Mouse (Mus musculus) left cerebral cortex, postnatal 36 days (tissue): ENCODE results near the gene Pde4d. TPM values are rescaled to one million over a fixed set of nuclear protein-coding genes. Genes with fewer than 3 reads are reported as not detected.
A peak's percentile ranks its signal among the peaks of the same experiment; 100 is the strongest.

Experiments used
- DNase-seq, 2 experiments: peaks; one replicate each; pipeline ENCODE4 v3.0.0; 2021 to 2022; ENCODE audit warnings: low spot score in 2 of 2, mixed read lengths in 1 of 2
- intact Hi-C: fragments of 180-260 bp; cut with DNase I; formaldehyde crosslinking; loops from one replicate; pipeline ENCODE4 v1.15.1; 2025
- total RNA-seq, 2 experiments: library from RNA; stranded (reverse); gene quantifications; 2 replicates each; pipeline ENCODE4 v1.2.3; 2021

Pde4d gene
- total RNA-seq, 2 experiments from 2014 or later = 110 to 119 TPM

DNA sequence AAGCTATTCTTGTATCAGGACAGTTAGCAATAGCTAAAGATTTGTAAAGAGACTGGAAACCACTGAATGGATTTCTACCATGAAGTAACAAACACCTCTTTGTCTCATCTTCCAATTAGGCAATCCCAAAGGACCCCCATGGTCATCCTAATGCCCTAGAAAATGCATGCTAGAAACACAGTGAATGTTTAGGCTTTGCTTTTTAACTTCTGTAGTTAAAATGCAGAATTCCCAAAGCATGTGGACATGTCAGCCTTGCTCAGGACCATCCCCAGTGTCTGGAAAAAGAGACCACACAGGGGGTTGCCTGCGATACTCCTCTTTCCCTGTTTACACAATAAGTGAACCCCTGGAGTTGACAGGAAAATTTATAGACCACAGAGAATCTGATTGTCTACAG, 926.9 kb downstream of the Pde4d start:
- intact Hi-C loops = no loop called here

GRCm38 (mm10) chr13:109380149-109380548, 930.4 kb downstream of the Pde4d start:
- no peak for DNase-seq
- intact Hi-C loops = no loop called here

More for the DNA sequence above, 926.9 kb downstream of the Pde4d start:
- DNase-seq = no peak

DNA sequence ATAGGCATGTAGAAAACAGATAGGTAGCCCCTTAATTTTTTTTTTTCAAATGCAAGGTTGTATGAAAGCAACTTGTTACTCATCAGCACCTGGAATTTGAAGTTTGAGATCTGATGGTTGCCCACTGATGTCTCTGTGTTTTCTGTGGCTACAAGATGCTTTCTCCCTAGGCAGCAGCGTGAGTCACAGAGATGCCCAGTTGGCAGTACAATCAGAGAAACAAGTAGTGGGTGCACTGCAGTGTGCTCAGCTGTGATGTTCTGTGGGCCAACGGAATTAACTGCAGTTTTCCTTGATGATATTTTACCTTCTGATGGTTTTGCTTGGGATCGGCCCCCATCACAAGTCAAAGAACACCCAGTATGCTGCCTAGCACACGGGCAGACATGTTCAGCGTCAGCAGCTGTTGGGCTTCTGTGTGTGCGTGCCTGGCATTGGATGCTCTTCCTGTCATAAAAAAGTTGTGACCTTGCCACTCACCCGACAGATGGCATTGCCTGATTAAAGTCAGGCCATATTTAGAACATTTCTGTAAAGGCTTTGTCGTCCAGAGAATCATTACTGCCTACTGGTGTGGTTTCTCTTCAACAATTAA, 939.0 kb downstream of the Pde4d start:
- intact Hi-C loops = no loop called here
- peak; percentile 6 to 20 for DNase-seq

DNA sequence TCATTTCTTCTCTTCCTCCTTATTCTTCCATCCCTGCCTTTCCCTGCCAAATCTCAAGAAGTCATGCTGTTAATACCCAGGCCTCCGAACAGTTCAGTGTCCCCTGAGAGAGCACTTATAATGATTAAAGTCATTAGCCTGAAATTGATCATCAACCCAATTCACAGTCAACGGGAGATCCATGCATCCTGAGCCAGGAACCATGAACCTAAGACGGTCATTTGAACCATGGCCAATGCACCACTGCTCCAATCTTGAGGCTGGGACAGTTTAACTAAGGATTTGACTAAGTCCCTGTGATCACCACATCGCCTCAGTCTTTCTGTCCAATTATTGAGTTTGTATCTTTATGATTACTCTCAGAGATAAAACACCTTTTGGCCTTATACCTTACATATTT, 952.6 kb downstream of the Pde4d start:
- DNase-seq = no peak
- intact Hi-C loops = no loop called here

- no peak for DNase-seq
- intact Hi-C loops = no loop called here
These were observed 953.2 kb downstream of the Pde4d start for GRCm38 (mm10) chr13:109402936-109403335.

DNA sequence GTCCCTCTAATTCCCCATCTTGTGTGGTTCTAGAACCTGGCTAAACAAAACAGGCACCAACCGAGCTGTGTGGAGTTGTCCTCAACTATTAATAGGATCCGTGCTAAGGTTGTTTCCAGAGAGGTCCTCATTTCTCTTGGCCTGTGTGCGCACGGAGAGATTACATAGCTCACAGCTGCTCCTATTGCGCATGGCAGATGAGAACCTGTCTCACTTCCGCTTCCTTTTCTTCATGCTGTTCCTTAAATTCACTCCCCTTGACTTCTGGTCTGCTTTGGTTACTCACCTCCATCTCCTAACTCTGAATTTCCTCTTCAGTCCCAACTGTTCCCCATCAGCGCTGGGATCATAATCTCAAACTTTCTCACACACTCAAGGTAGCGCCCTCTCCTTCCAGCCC, 956.6 kb downstream of the Pde4d start:
- intact Hi-C loops = no loop called here
- DNase-seq = no peak

DNA sequence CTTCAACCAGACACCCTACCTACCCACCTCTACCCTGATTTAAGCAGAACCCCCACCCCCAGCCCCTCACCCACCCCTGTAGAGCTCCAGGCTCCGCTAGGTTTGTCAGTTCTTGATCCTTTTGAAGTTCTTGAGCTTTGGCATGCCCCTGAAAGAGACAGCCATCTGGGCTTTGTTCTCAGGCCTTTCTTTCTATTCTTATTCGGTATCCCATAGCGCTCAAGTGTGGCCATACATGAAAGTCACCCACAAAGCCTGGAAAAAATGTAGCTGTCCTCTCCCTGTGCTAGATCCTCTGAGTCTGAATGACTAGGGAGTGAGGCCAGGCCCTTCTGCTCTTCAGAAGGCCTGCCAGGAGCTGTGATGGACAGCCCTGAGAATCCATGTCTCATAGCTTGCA, 957.6 kb downstream of the Pde4d start:
- intact Hi-C loops = no loop called here
- no peak for DNase-seq

DNA sequence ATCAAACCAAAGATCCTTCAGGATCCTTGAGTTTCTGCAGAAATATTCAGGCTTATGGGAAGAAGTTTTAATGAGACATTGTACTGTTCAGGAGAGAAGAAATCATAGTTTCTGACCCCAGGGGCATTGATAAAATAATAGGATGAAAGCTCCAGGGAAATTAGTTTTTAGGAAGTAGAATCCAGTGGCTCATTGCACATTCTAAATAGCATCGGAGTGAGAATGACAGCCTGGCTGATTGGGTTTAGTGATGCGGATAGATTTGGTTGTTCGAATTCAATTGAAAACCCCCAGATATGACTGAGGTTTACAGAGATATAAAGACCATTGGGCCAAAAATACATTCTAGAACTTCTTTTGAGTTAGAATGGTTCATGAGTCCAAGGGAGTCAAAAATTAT, 970.7 kb downstream of the Pde4d start:
- intact Hi-C loops = no loop called here
- no peak for DNase-seq

DNA sequence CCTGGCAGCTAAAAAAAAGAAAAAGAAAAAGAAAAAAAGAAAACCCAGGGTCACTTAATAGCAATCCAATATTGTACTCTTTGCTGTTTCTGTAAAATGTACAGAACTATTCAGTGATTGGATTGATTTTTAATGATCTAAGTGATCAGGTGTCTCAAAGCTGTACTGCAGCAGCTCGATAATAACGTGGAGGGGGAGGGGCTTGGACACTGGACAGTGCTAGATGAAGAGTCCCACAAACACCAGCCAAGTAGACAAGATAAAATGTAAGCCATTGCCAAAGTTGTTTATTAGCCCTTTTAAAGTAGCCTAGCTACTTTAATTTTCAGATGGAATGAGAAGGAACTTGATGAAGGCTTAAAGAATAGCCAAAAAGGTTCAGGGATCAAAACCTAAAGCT, 975.2 kb downstream of the Pde4d start:
- intact Hi-C loops = no loop called here

GRCm38 (mm10) chr13:109425548-109425947, 975.8 kb downstream of the Pde4d start:
- intact Hi-C loops = no loop called here
- no peak for DNase-seq

More for the DNA sequence above, 975.2 kb downstream of the Pde4d start:
- DNase-seq = no peak

GRCm38 (mm10) chr13:109426058-109426457, 976.3 kb downstream of the Pde4d start:
- DNase-seq = no peak

GRCm38 (mm10) chr13:109427541-109427940, 977.8 kb downstream of the Pde4d start:
- DNase-seq = no peak
- intact Hi-C loops = no loop called here

More at GRCm38 (mm10) chr13:109426058-109426457, 976.3 kb downstream of the Pde4d start:
- intact Hi-C loops = no loop called here

DNA sequence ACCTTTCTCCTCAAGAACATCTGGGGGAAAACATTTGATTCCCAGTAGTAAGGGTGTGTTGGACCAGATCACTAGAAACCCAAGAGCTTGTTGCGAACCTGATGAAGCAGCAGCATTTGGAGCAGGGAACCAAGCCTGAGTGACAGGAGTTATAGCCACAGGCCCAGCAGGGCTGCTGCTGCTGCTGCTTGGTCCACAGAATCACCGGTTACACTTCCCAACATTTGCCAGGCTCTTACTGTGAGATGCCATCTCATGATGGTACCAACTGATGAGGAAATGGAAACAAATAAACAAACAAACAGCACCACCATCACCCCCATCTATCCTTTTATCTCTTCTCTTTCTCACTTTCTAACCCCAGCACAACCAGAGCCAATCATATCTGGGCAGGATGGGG, 979.8 kb downstream of the Pde4d start:
- no peak for DNase-seq
- intact Hi-C loops = no loop called here

DNA sequence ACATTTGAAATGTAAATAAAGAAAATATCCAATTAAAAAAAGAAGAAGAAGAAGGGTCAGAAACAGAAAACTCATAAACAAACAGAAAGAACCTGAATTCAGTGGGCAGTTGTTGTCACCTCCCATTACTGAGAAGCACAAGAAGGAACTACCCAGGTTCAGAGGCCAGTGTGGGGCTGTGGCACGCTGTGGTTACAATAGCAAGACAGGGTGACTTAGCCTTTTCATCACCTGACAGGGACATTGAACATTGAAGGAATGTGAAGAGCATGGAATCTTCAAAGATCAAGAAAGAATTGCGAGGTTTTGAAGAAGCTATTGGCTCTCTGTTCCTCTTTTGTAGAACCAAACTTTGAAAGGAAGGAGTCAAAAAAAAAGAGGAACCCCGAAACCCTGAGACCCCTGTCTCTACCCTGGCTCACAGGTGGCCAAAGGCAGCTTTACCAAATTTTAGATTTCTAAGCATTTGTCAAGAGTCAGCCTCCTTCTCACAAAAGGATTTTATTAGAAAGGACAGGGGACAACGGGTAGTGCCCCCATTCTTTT, 987.6 kb downstream of the Pde4d start:
- no peak for DNase-seq
- intact Hi-C loops = no loop called here

GRCm38 (mm10) chr13:109439436-109440161, 989.9 kb downstream of the Pde4d start:
- intact Hi-C loops = loop anchor here (2.0 to 10.0 kb wide), 3 partner anchors 55 to 105 kb away; no protein-coding TSS in a partner anchor
- no peak for DNase-seq

DNA sequence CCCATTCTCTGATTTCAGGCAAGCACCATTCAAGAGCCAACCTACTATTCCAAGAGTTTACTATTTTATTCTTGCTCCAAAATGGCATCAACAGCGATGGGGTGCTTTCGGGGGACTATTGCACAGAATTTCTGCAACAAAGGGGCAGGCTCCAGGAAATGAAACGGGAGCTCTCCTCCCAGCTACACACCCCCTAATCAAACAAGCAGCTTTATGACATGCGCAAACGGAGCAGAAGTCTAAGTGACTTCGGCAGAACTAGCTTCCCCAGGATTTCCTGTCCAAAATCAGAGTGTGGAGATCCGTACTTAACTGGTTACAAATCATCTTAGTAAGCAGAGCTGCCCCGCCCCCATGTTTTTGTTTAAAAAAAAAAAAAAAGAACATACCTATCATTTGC, 990.6 kb downstream of the Pde4d start:
- intact Hi-C loops = loop anchor here (2.0 to 10.0 kb wide), 3 partner anchors 54 to 104 kb away; no protein-coding TSS in a partner anchor

DNA sequence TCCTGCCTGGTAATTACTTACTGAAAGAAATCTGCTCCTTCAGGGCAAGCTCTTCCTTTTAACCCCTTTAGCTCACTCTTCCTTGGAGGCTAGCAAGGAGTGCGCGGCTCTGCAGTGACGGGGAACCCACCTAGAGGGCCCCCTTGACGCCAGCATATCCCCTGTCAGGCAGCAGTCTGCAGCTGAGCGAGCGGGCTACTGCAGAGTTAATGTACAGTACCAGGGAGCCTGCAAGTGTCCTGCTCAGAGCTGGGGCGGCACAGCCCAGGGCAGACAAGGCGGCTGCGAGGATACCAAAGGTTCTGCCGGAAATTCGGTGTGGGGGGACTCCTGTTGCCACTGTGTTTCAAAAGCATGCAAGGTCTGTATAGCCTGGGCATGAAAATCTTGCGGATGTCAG, 991.1 kb downstream of the Pde4d start:
- intact Hi-C loops = loop anchor here (2.0 to 10.0 kb wide), 3 partner anchors 54 to 104 kb away; no protein-coding TSS in a partner anchor
- DNase-seq = peak; percentile 80 to 84

More for the DNA sequence above, 990.6 kb downstream of the Pde4d start:
- peak; percentile 47 to 52 for DNase-seq

GRCm38 (mm10) chr13:109441401-109441973, 991.7 kb downstream of the Pde4d start:
- intact Hi-C loops = loop anchor here (2.0 to 10.0 kb wide), 3 partner anchors 53 to 103 kb away; no protein-coding TSS in a partner anchor
- peak; percentile 41 to 46 for DNase-seq

DNA sequence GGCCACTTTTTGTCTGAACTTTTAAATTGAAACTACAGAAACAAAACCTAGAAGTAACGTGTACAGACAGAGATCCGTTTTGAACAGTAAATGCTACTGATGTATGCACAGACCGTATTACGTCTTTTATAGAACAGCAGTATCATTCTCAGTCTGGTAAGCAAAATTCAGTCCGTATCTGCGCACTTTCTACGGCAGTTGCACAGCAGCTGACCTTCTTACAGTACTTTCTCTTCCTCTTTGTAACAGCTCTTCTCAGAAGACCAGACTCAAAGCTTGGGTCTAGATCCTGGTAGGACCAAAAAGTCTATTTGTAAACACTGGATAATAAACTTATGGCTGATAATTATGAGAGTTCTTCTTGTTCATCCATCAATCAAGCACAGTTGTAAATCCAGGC, 996.4 kb downstream of the Pde4d start:
- intact Hi-C loops = loop anchor here (10.0 kb wide), 1 partner anchor 99 kb away; no protein-coding TSS in a partner anchor
- DNase-seq = no peak

GRCm38 (mm10) chr13:109448121-109448520, 998.4 kb downstream of the Pde4d start:
- no peak for DNase-seq
- intact Hi-C loops = loop anchor here (10.0 kb wide), 1 partner anchor 97 kb away; no protein-coding TSS in a partner anchor
